Mouse (Mus musculus) heart, postnatal 0 days (tissue): ENCODE results near the gene Jun.

Experiments used
- CTCF ChIP-seq: IDR thresholded peaks from 2 replicates; pipeline ENCODE4 v1.5.1; 2016; ENCODE audit warnings: antibody characterized with exemption, control low read depth, low read depth
- EP300 ChIP-seq: IDR thresholded peaks from 2 replicates; pipeline ENCODE4 v1.6.1; 2016; ENCODE audit warnings: antibody characterized with exemption, low read depth

- TF ChIP-seq CTCF: no peak
- TF ChIP-seq EP300: no peak
Measured at GRCm38 (mm10) chr4:95101684-95102083, 49.7 kb upstream of the Jun start.
